Mouse (Mus musculus) midbrain, embryonic 10.5 days (tissue): Measurements from ENCODE around the gene Obscn. TPM values are rescaled to one million over a fixed set of nuclear protein-coding genes. Genes with fewer than 3 reads are reported as not detected.
"Not testable (repeated sequence)": the region's sequence is repeated elsewhere in the genome, so short reads cannot be mapped to it uniquely, and the experiment has no call there.

Source experiments
- DNase-seq: peaks from one replicate; pipeline ENCODE4 v3.0.0-alpha.2; 2017; ENCODE audit warnings: low spot score
- H3K27ac ChIP-seq: fragments of 300-500 bp; sonication (generic); replicated peaks from 2 replicates; pipeline ENCODE4 v1.5.1; 2016; ENCODE audit warnings: mild to moderate bottlenecking
- H3K27me3 ChIP-seq: fragments of 300-500 bp; sonication (generic); 2 replicates; pipeline ENCODE4 v1.6.1; 2016; ENCODE audit warnings: low read depth, mild to moderate bottlenecking; ENCODE audit not compliant: poor library complexity, severe bottlenecking
- H3K36me3 ChIP-seq: fragments of 300-500 bp; sonication (generic); 2 replicates; pipeline ENCODE4 v1.6.1; 2016; ENCODE audit warnings: mild to moderate bottlenecking, moderate library complexity
- H3K4me1 ChIP-seq: fragments of 300-500 bp; sonication (generic); 2 replicates; pipeline ENCODE4 v1.6.1; 2016
- H3K4me3 ChIP-seq: fragments of 300-500 bp; sonication (generic); 2 replicates; pipeline ENCODE4 v1.5.1; 2016; ENCODE audit warnings: mild to moderate bottlenecking, moderate library complexity
- H3K9me3 ChIP-seq: fragments of 300-500 bp; sonication (generic); replicated peaks from 2 replicates; pipeline ENCODE4 v1.6.1; 2016; ENCODE audit warnings: mild to moderate bottlenecking
- WGBS: fragments of 180-500 bp; shearing (Covaris S2); methylation state at CpG from one replicate; pipeline ENCODE4 v1.1.7; 2016; 5-methylcytosine and 5-hydroxymethylcytosine counted together
- polyA plus RNA-seq: library from polyadenylated mRNA; unstranded; fragments of >200 nt; fragmentation: Nextera tagmentation; extraction: Ambion mirVana; gene quantifications from 2 replicates; pipeline ENCODE4 v1.2.1, GENCODE M21; 2016

Obscn gene
- polyA plus RNA-seq, 1 experiment from 2014 or later, result 0.01 TPM

- Histone ChIP-seq H3K27ac (no peak overlapping the region), H3K27me3 (peaks cover 46% of the 10 kb centered on the region), H3K9me3 (peaks cover 9% of the 10 kb centered on the region), H3K4me3 (peak overlapping the region; percentile 73), H3K36me3 (peaks cover 12% of the 10 kb centered on the region), H3K4me1 (peaks cover 48% of the 10 kb centered on the region)
- WGBS, result 88% methylated on average over 5 of the region's 5 CpGs
- no peak for DNase-seq
These were observed 178.8 kb downstream of the Obscn start for GRCm38 (mm10) chr11:58957226-58957914.

GRCm38 (mm10) chr11:58955868-58956257 lies 180.3 kb downstream of the Obscn start:
- Histone ChIP-seq H3K27ac (peak overlapping the region; percentile 93), H3K9me3 (no peaks in the 10 kb centered on the region), H3K4me1 (peaks cover 53% of the 10 kb centered on the region), H3K27me3 (peaks cover 40% of the 10 kb centered on the region), H3K36me3 (peaks cover 12% of the 10 kb centered on the region), H3K4me3 (peak overlapping the region; percentile 73)
- DNase-seq, result no peak
- 42% methylated on average over 8 of the region's 8 CpGs for whole genome bisulfite sequencing

GRCm38 (mm10) chr11:58955143-58955867 lies 180.9 kb downstream of the Obscn start:
- Histone ChIP-seq H3K4me3 (peak overlapping the region; percentile 73), H3K9me3 (no peaks in the 10 kb centered on the region), H3K27me3 (peaks cover 46% of the 10 kb centered on the region), H3K36me3 (peaks cover 12% of the 10 kb centered on the region), H3K4me1 (peaks cover 57% of the 10 kb centered on the region), H3K27ac (peak overlapping the region; percentile 93)
- peak; percentile 36 for DNase-seq
- WGBS, result under 1% methylated on average over 20 of the region's 20 CpGs

- under 1% methylated on average over 49 of the region's 49 CpGs for WGBS
These were observed 181.6 kb downstream of the Obscn start, which contains the start of the genes Hist3h2a and Trim17 for GRCm38 (mm10) chr11:58954420-58955142. Hist3h2a (plus strand) TSS chr11:58954685. Trim17 (plus strand) TSS chr11:58954685.

GRCm38 (mm10) chr11:58954170-58954419 lies 182.1 kb downstream of the Obscn start:
- Histone ChIP-seq H3K27ac (peak overlapping the region; percentile 93), H3K27me3 (peaks cover 42% of the 10 kb centered on the region), H3K36me3 (peaks cover 12% of the 10 kb centered on the region), H3K4me1 (peaks cover 54% of the 10 kb centered on the region), H3K4me3 (peak overlapping the region; percentile 73)
- DNase-seq, H3K9me3 ChIP-seq: not testable (repeated sequence)
- WGBS, result 0% methylated on average over 17 of the region's 17 CpGs

More at GRCm38 (mm10) chr11:58954420-58955142, 181.6 kb downstream of the Obscn start, which contains the start of the genes Hist3h2a and Trim17:
- peak within 1 kb of the TSS; percentile 93 for H3K27ac ChIP-seq
- H3K36me3 ChIP-seq, result peaks cover 12% of the 10 kb centered on the region
- H3K9me3 ChIP-seq, result no peaks in the 10 kb centered on the region
- DNase-seq, result peak; percentile 82
- peaks cover 46% of the 10 kb centered on the region for H3K27me3 ChIP-seq
- peak within 1 kb of the TSS; percentile 73 for H3K4me3 ChIP-seq
- peaks cover 58% of the 10 kb centered on the region for H3K4me1 ChIP-seq

- Histone ChIP-seq H3K27me3 (peaks cover 37% of the 10 kb centered on the region), H3K4me3 (peak overlapping the region; percentile 73), H3K9me3 (no peaks in the 10 kb centered on the region), H3K4me1 (peaks cover 54% of the 10 kb centered on the region), H3K36me3 (peaks cover 12% of the 10 kb centered on the region), H3K27ac (peak overlapping the region; percentile 93)
- peak; percentile 67 for DNase-seq
- under 1% methylated on average over 33 of the region's 33 CpGs for WGBS
These were observed 182.6 kb downstream of the Obscn start for GRCm38 (mm10) chr11:58953351-58954169.

- peaks cover 22% of the 10 kb centered on the region for H3K27me3 ChIP-seq
- H3K36me3 ChIP-seq, result no peaks in the 10 kb centered on the region
- WGBS, result 84% methylated on average over 5 of the region's 5 CpGs
- no peak overlapping the region for H3K4me3 ChIP-seq
- H3K27ac ChIP-seq, result no peak overlapping the region
- H3K4me1 ChIP-seq, result peaks cover 47% of the 10 kb centered on the region
- no peaks in the 10 kb centered on the region for H3K9me3 ChIP-seq
- no peak for DNase-seq
These were observed 185.0 kb downstream of the Obscn start for GRCm38 (mm10) chr11:58951210-58951609.

GRCm38 (mm10) chr11:58949480-58950431 lies 186.4 kb downstream of the Obscn start:
- Histone ChIP-seq H3K9me3 (no peaks in the 10 kb centered on the region), H3K27ac (peak overlapping the region; percentile 96), H3K27me3 (peaks cover 31% of the 10 kb centered on the region), H3K36me3 (no peaks in the 10 kb centered on the region), H3K4me1 (peaks cover 40% of the 10 kb centered on the region), H3K4me3 (peak overlapping the region; percentile 73)
- DNase-seq, result peak; percentile 39
- 6% methylated on average over 20 of the region's 20 CpGs for whole genome bisulfite sequencing

GRCm38 (mm10) chr11:58948542-58949479 lies 187.4 kb downstream of the Obscn start, which contains the start of gene Hist3h2ba:
Hist3h2ba (plus strand) TSS chr11:58948920.
- peaks cover 41% of the 10 kb centered on the region for H3K27me3 ChIP-seq
- H3K4me1 ChIP-seq, result peaks cover 46% of the 10 kb centered on the region
- H3K27ac ChIP-seq, result peak within 1 kb of the TSS; percentile 96
- H3K4me3 ChIP-seq, result peak within 1 kb of the TSS; percentile 73
- peak; percentile 77 for DNase-seq
- H3K36me3 ChIP-seq, result no peaks in the 10 kb centered on the region
- no peaks in the 10 kb centered on the region for H3K9me3 ChIP-seq
- WGBS, result under 1% methylated on average over 48 of the region's 48 CpGs

- H3K9me3 ChIP-seq, result no peaks in the 10 kb centered on the region
- no peak for DNase-seq
- 22% methylated on average over 23 of the region's 23 CpGs for WGBS
- no peaks in the 10 kb centered on the region for H3K36me3 ChIP-seq
- peaks cover 42% of the 10 kb centered on the region for H3K27me3 ChIP-seq
- peak overlapping the region; percentile 96 for H3K27ac ChIP-seq
- peak overlapping the region; percentile 73 for H3K4me3 ChIP-seq
- H3K4me1 ChIP-seq, result peaks cover 41% of the 10 kb centered on the region
These were observed 188.2 kb downstream of the Obscn start for GRCm38 (mm10) chr11:58947798-58948528.
